Mouse (Mus musculus) liver, embryonic 14.5 days (tissue): ENCODE data around the gene Gas2l2.

Experiments
- CTCF ChIP-seq: IDR thresholded peaks from 2 replicates; pipeline ENCODE4 v1.5.1; 2016; ENCODE audit warnings: antibody characterized with exemption, low read depth, control low read depth
- EP300 ChIP-seq: IDR thresholded peaks from 2 replicates; pipeline ENCODE4 v1.6.1; 2016; ENCODE audit warnings: antibody characterized with exemption, low read depth

DNA sequence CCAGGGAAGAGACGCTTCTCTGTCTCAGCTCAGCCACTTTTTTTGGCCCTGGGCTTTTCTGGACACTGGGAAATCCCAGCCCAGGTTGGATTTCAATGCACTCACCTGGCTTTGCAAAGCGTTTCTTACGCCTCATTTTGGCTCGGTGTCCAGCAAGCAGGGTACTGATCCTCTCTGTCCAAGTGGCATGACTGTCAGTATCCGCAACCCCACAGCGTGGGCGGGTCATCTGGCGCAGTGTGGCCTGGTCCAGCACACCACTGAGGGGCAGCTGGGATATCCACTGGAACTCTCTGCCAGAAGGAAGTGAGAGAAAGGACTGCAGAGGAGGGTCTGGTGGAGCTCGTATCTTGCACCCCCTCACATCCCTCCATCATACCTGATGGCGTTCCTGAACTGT is 22.0 kb upstream of the Gas2l2 start:
- TF ChIP-seq CTCF (no peak), EP300 (no peak)
